Mouse (Mus musculus): ENCODE measurements around the gene Prr22. TPM values are rescaled to one million over a fixed set of nuclear protein-coding genes. Genes with fewer than 3 reads are reported as not detected.

Gene Prr22
- total and polyA plus RNA-seq, 3 experiments = 0.15 to 1.3 (median 0.93) TPM

GRCm38 (mm10) chr17:56753452-56753851 lies 16.6 kb upstream of the Prr22 start:
- no peak for DNase-seq (ENCODE audit: extremely low read depth)
- in situ Hi-C loops (cut with MboI; ENCODE audit: low pct_ligation_motif_present, low pct_unique_long_range_greater_than_20kb, low sequenced_read_pairs) = no loop called here
- Histone ChIP-seq H3K79me2 (replicated peaks; ENCODE audit: control insufficient read depth, extremely low read depth, insufficient read depth, poor library complexity, severe bottlenecking) (no peaks in the 10 kb centered on the region), H3K9me3 (replicated peaks; ENCODE audit: low read length) (peaks cover 26% of the 10 kb centered on the region), H3K27me3 (replicated peaks) (peaks cover 59% of the 10 kb centered on the region), H3K4me2 (ENCODE audit: insufficient read depth, low read depth, poor library complexity, severe bottlenecking) (no peak overlapping the region), H3K4me3 (replicated peaks in 1 of 3; ENCODE audit: low read depth in 2 of 3, low read length in 2 of 3, poor library complexity in 1 of 3) (no peak overlapping the region), H3K9ac (ENCODE audit: insufficient read depth, low read depth) (no peak overlapping the region), H3K4me1 (ENCODE audit: control insufficient read depth in 1 of 2, insufficient read depth in 2 of 2) (peaks cover 3 to 14% of the 10 kb centered on the region in 2 experiments; a peak in 3 of 4 replicates), H3K27ac (ENCODE audit: insufficient read depth, low read depth) (no peak overlapping the region), H3K36me3 (replicated peaks in 1 of 2; ENCODE audit: control insufficient read depth in 1 of 2, insufficient read depth in 1 of 2, low read length in 1 of 2) (no peaks in the 10 kb centered on the region)
- TF ChIP-seq MXI1 (IDR thresholded peaks at IDR 0.05; ENCODE audit: low read depth, low read length) (no peak), ZMIZ1 (IDR thresholded peaks at IDR 0.05; ENCODE audit: low read depth, low read length) (no peak), HCFC1 (IDR thresholded peaks at IDR 0.05; ENCODE audit: low read depth, low read length) (no peak), TBP (conservative IDR thresholded peaks at IDR 0.05; ENCODE audit: low read depth, low read length) (no peak), E2F4 (IDR thresholded peaks at IDR 0.05; ENCODE audit: insufficient replicate concordance, low read depth, low read length) (no peak), GABPA (IDR thresholded peaks at IDR 0.05; ENCODE audit: insufficient replicate concordance, low read depth, low read length) (no peak), ZKSCAN1 (IDR thresholded peaks at IDR 0.05; ENCODE audit: borderline replicate concordance, low read depth, low read length) (no peak), POLR2A (IDR thresholded peaks at IDR 0.05; ENCODE audit: low read depth, low read length) (no peak), USF1 (IDR thresholded peaks at IDR 0.05; ENCODE audit: low read depth, low read length) (no peak), SMC3 (IDR thresholded peaks at IDR 0.05; ENCODE audit: low read depth, low read length) (no peak), RCOR1 (conservative IDR thresholded peaks at IDR 0.05; ENCODE audit: low read depth, low read length) (no peak), CHD1 (IDR thresholded peaks at IDR 0.05; ENCODE audit: low read depth, low read length) (no peak), KAT2A (IDR thresholded peaks at IDR 0.05; ENCODE audit: insufficient replicate concordance, low read length) (no peak), NELFE (IDR thresholded peaks at IDR 0.05; ENCODE audit: low read depth, low read length) (no peak), MAZ (IDR thresholded peaks at IDR 0.05; ENCODE audit: low read depth, low read length) (no peak)
- dilution Hi-C loops (cut with MboI; ENCODE audit: extremely low pct_ligation_motif_present, extremely low pct_unique_long_range_greater_than_20kb, low sequenced_read_pairs) = no loop called here

GRCm38 (mm10) chr17:56754271-56755185 lies 15.5 kb upstream of the Prr22 start:
- Histone ChIP-seq H3K36me3 (replicated peaks in 1 of 2; ENCODE audit: control insufficient read depth in 1 of 2, insufficient read depth in 1 of 2, low read length in 1 of 2) (no peaks in the 10 kb centered on the region), H3K9me3 (replicated peaks; ENCODE audit: low read length) (peaks cover 24% of the 10 kb centered on the region)

More at GRCm38 (mm10) chr17:56754271-56755185, 15.5 kb upstream of the Prr22 start:
- TF ChIP-seq MXI1 (IDR thresholded peaks at IDR 0.05; ENCODE audit: low read depth, low read length) = no peak
- TF ChIP-seq KAT2A (IDR thresholded peaks at IDR 0.05; ENCODE audit: insufficient replicate concordance, low read length) = no peak
- no peak for TF ChIP-seq CTCF (conservative IDR thresholded peaks at IDR 0.05 in 1 of 2, IDR thresholded peaks at IDR 0.05 in 1 of 2; ENCODE audit: low read depth in 2 of 2, low read length in 2 of 2)
- no peak for TF ChIP-seq E2F4 (IDR thresholded peaks at IDR 0.05; ENCODE audit: insufficient replicate concordance, low read depth, low read length)
- no peak for TF ChIP-seq ZC3H11A (IDR thresholded peaks at IDR 0.05; ENCODE audit: low read depth, low read length)
- no peak for TF ChIP-seq MAZ (IDR thresholded peaks at IDR 0.05; ENCODE audit: low read depth, low read length)
- no peak for TF ChIP-seq SMC3 (IDR thresholded peaks at IDR 0.05; ENCODE audit: low read depth, low read length)
- dilution Hi-C loops (cut with MboI; ENCODE audit: extremely low pct_ligation_motif_present, extremely low pct_unique_long_range_greater_than_20kb, low sequenced_read_pairs) = no loop called here
- DNase-seq (ENCODE audit: extremely low read depth) = no peak
- Histone ChIP-seq H3K79me2 (replicated peaks; ENCODE audit: control insufficient read depth, extremely low read depth, insufficient read depth, poor library complexity, severe bottlenecking) (no peaks in the 10 kb centered on the region), H3K27ac (ENCODE audit: insufficient read depth, low read depth) (no peak overlapping the region), H3K4me1 (ENCODE audit: control insufficient read depth in 1 of 2, insufficient read depth in 2 of 2) (peaks cover 3 to 14% of the 10 kb centered on the region in 2 experiments; a peak in 3 of 4 replicates), H3K4me3 (replicated peaks in 1 of 3; ENCODE audit: low read depth in 2 of 3, low read length in 2 of 3, poor library complexity in 1 of 3) (no peak overlapping the region), H3K9ac (ENCODE audit: insufficient read depth, low read depth) (no peak overlapping the region), H3K27me3 (replicated peaks) (peaks cover 61% of the 10 kb centered on the region), H3K4me2 (ENCODE audit: insufficient read depth, low read depth, poor library complexity, severe bottlenecking) (no peak overlapping the region)
- in situ Hi-C loops (cut with MboI; ENCODE audit: low pct_ligation_motif_present, low pct_unique_long_range_greater_than_20kb, low sequenced_read_pairs) = no loop called here
